Mouse (Mus musculus) activated CD4-positive, CD25-positive, alpha-beta regulatory T cell, adult 4 months (primary cell): ENCODE measurements around the gene Gmip. TPM values are rescaled to one million over a fixed set of nuclear protein-coding genes. Genes with fewer than 3 reads are reported as not detected.

Experiments
- ATAC-seq: one replicate; pipeline ENCODE4 v1.8.0; 2017
- polyA plus RNA-seq, 2 experiments: library from polyadenylated mRNA; unstranded; fragments of 100-300 nt; shearing (Covaris generic); gene quantifications; one replicate each; pipeline ENCODE4 v1.2.1; 2017

Gmip gene
- 10 to 100 TPM; 66.3 to 86.0 TPM for polyA plus RNA-seq

DNA sequence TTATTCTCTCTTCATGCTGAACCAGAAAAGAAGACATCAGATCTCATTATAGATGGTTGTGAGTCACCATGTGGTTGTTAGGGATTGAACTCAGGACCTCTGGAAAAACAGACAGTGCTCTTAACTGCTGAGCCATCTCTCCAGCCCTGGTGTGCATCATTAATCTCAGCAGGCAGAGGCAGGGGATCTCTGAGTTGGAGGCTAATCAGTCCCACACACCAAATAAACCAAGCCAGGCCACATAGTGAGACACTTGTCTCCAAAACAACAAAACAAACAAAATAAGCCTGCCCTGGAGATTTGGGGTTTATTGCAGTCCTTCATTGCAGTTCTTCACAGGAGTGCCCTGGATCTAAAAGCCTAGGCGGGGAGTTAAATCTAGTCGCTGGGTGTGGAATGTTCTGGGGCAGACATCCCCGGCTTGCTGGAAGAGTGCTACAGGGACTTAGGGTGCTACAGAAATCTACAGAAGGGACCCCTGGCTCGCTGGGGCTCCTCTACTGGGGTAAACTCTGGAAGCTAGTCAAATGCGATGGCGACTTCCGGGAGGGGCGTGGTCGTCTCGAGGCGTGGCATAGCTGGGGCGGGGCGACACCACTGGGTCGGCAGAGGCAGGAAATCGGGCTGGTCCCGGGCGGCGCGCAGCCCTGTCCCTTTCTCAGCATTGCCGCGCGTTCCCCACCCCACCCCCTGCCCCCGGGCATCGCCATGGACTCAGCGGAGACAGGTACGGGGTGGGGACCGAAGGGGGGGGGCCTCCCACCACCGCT lies at the start of gene Gmip:
Gene Gmip (plus strand): TSS at position 586 of the 770 bp plus-strand sequence.
- ATAC-seq = peak; percentile 83

DNA sequence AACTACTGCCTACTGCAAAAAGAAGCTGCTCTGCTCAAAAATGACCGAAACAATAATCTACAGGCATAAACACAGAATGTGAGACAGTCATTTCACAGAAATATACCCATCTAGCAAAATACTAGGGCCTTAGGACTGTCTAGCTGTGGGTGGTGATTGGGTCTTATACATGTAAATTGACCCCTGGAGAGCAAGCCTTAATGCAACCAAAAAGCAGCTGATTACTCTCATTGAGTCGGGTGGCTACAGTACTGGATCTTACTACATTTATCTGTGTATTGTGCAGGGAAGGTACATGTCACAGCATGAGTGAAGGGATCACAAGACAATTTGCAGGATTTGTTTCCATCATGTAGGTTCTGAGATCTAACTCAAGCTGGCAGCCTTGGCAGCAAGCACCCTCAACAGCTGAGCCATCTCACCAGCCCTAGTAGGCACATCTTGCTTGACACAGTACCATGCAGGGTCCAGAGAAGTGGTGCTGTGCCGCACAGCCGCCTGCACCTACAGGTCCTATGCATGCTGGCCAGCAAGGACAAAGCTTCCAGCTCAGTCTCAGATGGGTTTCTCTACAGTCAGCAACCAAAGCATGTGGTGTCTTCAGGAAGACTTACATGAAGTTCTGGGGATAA lies 46.5 kb upstream of the Gmip start:
- ATAC-seq = no peak

DNA sequence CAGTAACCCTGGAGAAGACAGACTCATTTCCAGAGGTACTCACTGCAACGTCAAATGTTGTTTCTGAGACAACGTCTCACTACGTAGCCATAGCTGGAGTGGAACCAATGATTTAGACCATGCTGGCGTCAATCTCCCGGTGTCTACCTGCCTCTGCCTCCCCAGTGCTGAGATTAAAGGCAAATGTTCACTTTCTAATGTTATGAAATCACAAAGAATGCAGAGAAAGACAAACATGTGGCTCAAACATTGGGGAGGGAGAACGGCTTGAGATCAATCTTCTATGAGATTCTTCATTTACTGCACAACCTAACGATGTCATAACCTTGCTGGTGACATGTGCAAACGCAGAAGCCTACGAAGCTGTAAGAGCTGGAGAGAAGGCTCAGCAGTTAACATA lies 37.3 kb upstream of the Gmip start:
- ATAC-seq = no peak

DNA sequence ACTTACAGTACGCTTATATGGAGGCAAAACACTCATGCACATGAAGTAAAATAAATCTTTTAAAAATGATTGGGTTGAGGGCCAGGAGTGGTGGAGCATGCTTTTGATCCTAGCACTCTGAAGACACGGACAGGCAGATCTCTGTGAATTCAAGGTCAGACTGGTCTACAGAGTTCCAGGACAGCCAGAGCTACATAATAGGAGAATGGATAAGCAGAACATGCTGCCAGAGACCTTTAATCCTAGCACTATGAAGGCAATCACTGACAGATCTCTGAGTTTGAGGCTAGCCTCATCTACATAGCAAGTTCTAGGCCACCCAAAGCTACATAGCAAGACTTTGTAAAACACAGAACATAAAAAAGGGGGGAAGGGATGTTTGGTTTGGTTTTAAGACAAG lies 36.4 kb upstream of the Gmip start:
- no peak for ATAC-seq

DNA sequence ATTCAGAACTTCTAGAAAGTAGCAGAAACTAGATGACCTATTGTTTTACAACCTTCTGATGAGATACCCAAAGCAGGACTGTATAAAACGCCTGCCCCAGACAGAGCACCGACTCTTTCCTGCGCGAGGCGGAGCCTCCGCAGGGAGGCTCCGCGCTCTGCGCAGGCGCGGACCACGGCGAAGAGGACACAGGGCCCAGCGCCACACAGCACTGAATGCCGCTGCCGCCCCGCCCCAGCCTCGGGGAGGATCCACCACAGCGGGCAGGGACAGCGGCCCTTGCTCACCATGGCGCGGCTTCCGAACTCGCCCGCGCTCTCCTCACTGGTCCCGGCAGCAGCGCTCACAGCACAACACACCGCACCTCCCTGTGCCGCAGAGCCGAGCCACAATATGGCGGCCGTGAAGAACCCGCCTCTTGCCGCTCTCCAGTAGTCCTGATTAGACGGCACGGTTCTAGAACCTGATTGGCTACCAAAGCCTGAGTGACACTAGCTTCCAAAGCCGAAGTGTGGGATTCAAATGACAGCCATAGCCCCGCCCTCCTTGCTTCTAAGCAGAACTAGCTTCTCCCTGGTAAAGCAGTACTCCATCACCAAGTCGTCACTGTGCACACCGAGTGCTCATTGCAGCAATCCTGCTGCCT lies 33.9 kb upstream of the Gmip start, which contains the start of gene Gm20422:
Gene Gm20422 (minus strand): TSS at position 384 of the 646 bp plus-strand sequence.
- ATAC-seq = peak; percentile 99

DNA sequence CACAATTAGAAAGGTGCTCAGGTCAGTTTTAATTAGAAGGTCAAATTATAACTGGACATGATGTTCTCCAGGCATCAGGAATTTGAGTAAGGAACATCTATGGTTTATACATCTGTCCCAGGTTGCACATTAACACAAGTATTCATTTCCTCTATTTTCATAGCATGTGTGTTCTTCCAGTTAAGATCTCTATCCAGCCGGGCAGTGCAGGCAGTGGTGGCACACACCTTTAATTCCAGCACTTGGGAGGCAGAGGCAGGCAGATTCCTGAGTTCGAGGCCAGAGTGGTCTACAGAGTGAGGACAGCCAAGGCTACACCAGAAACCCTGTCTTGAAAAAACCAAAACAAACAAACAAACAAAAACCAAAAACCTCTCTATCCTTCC lies 33.3 kb upstream of the Gmip start:
- ATAC-seq = no peak

DNA sequence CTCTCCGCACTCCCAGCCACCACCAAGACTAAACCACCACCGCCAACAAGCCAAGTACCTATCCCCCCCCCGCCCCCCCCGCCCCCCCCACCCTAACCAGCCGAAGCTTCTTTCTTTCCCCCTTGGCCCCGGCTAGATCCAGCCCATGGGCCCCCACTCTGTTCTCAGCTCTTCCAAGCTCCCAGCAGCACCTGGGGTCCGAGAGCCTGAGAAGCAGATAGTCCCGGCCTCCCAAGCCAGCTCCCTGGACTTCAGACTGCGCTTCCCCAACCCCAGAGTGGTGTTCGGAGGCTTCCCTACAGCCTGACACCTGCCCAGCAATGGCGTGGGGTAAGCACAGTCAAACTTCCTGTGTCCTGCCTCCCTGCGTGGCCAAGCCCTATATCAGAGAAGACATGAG lies 31.4 kb upstream of the Gmip start:
- ATAC-seq = no peak

DNA sequence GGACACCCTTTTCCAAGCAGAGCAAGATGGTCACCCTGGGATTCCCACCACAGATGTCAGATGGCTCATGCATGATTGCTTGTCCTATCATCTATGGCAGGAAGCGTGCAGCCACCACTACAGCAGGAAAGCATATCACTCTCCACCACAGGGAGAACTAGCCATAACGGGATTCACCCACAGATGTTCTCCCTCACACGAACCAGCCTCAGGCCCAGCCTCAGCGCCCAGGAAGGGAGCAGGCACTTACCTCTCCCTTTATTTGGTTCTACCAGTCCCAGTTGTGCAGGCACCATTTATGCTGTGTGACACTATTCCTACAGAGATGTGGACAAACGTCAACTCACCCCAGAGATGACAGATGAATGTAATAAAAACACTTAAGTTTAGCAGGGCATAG lies 19.4 kb upstream of the Gmip start:
- ATAC-seq = no peak

DNA sequence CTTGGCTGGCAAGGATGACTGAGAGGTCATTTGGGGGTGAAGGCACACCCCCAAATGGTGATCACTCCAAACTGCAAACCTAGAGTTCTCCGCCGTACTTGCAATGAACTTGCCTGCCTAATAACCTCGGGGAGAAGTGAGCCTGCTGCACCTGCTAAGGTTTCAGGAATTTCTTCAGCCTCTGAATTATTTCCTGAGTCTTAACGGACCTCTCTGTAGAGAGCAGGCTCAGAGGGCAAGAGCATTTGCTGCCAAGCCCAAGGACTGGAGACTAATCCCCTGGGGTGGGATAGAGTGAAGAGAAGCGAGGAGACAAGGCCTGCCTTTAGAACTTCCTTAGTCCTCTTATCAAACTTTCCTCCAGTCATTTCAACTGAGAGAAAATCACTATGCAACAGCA lies 18.7 kb upstream of the Gmip start:
- ATAC-seq = no peak

DNA sequence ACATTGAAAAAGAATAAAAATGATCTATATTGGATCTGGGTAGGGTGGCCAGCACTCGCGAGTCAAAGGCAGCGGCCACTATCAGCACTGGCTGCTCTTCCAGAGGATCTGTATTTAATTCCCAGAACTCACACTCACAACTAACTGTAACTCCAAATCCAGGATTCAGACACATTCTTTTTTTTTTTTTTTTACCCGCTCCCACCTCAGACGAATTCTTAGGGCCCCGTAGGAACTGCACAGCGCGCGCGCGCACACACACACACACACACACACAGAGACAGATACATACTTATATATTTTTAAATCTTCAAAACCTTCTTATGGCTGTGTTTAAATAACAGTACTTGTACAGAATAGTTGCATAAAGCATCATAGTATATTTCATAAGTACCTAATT lies 18.1 kb upstream of the Gmip start:
- no peak for ATAC-seq

DNA sequence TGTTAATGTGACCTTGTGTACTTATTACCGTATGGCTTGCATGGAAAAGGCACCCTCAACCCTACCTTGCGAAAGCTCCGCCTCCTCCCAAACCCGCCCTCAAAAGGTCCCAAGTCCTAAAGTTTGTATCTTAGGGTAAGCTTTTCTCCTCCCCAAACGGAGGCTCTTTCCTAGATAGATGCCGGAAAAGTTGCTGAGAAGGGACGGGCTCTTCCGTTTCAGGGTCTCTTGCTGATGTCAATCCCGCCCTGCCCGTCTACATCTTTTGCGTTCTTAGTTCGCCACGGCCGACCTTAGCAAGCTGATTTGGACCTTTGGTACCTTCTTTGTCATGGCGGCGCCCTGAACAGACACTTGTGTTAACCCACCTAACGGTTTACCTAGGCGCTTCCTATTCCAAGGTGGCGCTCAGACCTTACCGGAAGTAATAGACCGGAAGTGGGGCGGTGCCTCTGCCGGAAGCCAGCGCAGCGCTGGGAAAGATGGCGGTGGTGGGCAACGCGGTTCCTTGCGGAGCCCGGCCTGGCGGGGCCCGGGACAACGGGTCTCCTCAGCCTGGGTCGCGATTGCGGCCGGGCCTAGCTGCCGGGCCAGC lies 17.6 kb upstream of the Gmip start, which contains the start of the genes Atp13a1 and Zfp866:
Gene Atp13a1 (plus strand): TSS at position 391 of the 595 bp plus-strand sequence.
Gene Zfp866 (minus strand): TSS at position 406 of the 595 bp plus-strand sequence.
- ATAC-seq = peak; percentile 92

DNA sequence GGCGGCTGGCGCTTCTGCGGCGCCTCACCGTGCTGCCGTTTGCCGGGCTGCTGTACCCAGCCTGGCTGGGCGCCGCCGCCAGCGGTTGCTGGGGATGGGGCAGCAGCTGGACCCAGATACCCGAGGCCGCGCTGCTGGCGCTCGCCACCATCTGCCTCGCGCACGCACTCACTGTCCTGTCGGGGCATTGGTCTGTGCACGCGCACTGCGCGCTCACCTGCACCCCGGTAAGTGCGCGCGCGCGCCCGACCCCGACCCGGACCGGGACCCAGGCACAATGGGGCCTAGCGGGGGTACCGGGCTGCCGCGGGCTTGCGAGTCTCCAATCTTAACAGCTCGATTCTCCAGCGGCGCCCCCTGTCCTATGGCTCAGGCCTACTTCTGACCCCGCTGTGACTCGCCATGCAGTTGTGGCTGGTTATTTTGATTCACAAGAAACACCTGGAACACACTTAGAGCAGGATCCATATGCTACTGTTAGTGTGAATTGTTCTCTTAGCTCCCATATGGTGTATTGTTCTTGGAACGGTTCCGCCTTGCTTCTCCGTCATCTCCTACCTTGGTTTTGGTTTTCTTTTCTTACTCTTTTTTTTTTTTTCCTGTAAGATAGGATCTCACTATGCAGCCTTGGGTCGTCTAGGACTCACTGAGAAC lies 16.9 kb upstream of the Gmip start:
- peak; percentile 44 for ATAC-seq

DNA sequence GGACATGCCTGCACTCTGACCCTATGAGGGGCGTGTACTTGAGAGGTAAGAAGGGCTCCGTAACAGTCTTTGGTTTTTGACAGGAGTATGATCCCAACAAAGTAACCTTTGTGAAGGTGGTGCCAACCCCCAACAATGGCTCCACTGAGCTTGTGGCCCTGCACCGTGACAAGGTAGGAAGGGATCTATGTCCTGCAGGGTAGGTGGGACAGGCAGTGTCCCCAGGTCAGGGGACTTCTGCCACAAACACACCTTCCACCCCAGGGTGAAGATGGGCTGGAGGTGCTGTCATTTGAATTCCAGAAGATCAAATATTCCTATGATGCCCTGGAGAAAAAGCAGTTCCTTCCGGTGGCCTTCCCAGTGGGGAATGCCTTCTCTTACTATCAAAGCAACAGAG lies 14.8 kb upstream of the Gmip start:
- ATAC-seq = no peak

DNA sequence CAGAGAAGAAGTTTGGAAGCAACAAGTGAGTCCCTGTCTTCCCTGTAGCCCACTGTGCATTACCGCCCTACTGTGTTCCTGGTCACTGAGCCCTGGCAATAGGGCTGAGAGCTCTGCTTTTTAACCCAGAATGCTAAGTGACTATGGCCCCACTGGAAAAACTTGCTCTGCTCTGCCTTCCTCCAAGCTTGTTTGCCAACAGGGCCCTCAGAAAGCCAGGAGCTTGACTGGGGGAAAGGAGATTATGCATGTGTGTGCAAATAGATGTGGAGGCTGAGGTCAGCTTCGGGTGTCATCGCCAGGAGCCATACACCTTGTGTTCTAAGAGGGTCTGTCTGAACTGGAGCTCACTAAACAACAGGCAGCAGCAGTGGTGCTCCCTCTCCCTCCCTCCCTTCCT lies 14.4 kb upstream of the Gmip start:
- ATAC-seq = no peak

DNA sequence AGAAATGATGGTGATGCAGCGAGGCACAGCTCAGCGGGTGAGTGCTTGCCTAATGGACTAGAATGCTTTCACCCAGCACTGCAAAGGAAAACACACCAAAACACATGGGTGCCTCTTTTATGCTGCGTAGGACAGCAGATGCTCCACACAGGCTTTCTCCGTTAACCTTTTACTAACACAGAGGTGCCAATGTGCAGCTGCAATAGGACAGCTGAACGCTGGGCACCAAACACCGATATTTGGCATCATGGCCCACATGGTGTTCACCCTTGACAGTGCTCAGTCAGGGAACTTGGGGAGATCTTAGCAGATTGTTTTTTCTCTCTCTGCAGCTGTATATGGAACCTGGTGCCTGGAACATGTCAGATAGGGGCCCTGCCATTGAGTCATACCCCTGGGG lies 13.6 kb upstream of the Gmip start:
- no peak for ATAC-seq

DNA sequence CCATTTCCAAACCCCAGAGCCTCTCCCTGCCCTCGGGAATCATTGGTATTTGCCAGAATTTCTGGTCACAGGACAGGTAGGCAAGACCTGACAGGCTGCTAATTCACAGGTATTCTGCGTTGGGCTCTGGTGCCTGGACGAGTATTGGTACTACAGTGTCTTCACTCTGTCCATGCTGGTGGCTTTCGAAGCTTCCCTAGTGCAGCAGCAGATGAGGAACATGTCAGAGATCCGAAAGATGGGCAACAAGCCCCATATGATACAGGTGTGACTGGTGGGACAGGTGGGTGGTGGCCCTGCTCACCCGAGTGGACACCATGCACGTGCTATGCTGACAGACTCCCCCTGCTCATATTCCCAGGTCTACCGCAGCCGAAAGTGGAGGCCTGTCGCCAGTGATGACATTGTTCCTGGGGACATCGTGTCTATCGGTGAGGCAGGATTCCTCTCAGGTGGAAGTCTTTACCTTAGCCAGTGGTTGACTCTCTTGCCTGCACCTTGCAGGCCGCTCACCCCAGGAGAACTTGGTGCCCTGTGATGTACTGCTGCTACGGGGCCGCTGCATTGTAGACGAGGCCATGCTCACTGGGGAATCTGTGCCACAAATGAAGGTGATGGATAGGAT lies 11.6 kb upstream of the Gmip start:
- ATAC-seq = no peak

DNA sequence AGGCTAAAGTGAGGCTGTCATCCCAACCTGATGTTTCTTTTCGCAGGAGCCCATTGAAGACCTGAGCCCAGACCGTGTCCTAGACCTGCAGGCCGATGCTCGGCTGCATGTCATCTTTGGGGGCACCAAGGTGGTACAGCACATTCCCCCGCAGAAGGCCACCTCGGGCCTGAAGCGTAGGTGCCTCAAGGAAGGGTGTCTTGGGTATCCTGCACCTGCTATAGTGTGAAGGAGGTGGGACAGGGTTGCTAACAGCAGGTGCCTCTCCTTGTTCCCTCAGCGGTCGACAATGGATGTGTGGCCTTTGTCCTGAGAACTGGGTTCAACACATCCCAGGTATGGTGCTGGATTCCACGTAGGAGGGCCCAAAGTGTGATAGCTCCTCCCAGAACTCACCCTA lies 10.8 kb upstream of the Gmip start:
- ATAC-seq = no peak

DNA sequence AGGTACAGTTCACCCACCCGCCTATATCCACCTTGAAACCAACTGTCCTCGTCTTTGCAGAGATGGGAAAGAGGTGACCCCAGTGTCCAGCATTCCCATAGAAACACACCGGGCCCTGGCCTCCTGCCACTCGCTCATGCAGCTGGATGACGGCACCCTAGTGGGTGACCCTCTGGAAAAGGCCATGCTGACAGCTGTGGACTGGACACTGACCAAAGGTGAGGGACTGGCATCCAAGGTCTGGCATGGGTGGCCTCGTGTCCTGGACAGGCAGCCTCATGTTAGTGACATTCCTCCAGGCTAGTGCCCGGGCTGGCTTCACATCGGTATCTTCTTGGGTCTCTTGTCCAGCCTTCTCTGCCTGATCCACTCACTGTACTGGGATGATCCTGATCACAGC lies 9.2 kb upstream of the Gmip start:
- ATAC-seq = no peak

DNA sequence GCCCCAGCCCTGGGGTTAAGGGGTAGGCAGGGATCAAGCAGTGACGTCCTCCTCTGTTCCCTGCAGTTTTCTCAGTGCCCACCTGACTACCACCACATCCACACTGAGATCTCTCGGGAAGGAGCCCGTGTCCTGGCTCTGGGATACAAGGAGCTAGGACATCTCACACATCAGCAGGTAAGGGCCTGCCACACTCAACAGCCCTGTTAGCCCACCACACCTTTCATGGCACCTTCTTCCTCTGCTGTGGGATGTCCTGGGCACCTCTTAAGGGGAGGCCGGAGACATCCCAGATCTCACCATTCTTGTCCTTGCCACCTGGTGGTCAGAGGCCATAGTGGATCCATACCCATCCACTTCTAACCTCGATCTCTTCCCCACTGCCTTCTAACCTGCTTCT lies 8.5 kb upstream of the Gmip start:
- ATAC-seq = no peak

DNA sequence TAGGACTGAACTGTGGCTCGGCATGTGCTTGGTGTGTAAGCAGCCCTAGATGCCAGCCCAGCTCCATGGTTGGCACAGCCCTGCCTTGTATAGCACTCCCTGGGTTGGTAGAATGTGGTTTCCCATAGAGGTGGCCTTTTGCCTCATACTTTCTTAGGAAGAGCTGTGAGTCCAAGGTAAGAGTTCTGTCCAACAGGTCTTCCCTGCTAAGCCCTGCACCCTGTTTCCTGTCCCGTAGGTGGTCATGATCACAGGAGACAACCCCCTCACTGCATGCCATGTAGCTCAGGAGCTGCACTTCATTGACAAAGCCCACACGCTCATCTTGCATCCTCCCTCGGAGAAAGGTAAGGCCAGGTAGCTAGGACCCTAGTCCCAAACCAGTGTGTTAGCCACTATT lies 6.7 kb upstream of the Gmip start:
- ATAC-seq = no peak

DNA sequence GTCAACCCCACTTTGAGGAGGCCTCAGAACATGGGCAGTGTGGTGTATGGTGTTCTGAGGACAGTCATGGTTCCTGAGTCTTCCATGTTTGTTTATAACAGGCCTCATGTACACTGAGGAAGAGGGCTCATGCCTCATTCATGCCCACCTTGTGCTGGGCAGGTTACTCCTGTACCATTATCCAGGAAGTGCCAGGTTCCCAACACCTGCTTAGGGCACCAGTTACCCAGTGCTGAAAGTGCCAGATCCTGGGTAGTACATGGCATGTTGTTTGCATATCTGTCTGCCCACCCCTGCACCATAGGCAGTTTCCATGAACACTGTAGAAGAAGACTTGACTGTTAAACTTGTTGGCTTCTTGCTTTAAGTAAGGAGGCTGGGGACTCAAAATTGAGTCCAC lies 6.3 kb upstream of the Gmip start:
- no peak for ATAC-seq

DNA sequence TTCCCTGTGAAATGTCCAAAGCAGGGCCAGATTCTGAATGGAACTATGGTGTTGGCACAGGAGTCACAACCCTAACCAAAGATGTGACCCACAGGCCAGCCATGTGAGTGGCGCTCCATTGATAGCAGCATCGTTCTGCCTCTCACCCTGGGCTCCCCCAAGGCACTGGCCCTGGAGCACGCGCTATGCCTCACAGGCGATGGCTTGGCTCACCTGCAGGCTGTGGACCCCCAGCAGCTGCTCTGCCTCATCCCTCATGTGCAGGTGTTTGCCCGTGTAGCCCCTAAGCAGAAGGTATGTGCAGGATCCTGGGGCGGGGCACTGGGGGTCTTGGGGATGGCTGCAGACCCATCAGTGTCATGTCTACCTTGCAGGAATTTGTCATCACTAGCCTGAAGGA lies 5.1 kb upstream of the Gmip start:
- no peak for ATAC-seq
